Mouse (Mus musculus): ENCODE results near the gene Tll1. TPM values are rescaled to one million over a fixed set of nuclear protein-coding genes. Genes with fewer than 3 reads are reported as not detected.

Gene Tll1
- polyA plus RNA-seq, 1 experiment: not detected

- no peak overlapping the region for H3K4me3 ChIP-seq (replicated peaks; ENCODE audit: control insufficient read depth, low read depth, low read length)
- WGBS: 2% methylated on average over 61 of the region's 61 CpGs
- TF ChIP-seq CTCF (IDR thresholded peaks at IDR 0.05; ENCODE audit: control insufficient read depth, insufficient read depth, low read length) (no peak), POLR2A (IDR thresholded peaks at IDR 0.05; ENCODE audit: borderline replicate concordance, control insufficient read depth, low read depth, low read length) (no peak)
- H3K4me1 ChIP-seq (ENCODE audit: control insufficient read depth, insufficient read depth, low read length): no peaks in the 10 kb centered on the region
- H3K27ac ChIP-seq (ENCODE audit: control insufficient read depth, insufficient read depth, low read depth, low read length, poor library complexity): no peak overlapping the region
These were observed 599 bp downstream of the Tll1 start for GRCm38 (mm10) chr8:64205321-64206023.

DNA sequence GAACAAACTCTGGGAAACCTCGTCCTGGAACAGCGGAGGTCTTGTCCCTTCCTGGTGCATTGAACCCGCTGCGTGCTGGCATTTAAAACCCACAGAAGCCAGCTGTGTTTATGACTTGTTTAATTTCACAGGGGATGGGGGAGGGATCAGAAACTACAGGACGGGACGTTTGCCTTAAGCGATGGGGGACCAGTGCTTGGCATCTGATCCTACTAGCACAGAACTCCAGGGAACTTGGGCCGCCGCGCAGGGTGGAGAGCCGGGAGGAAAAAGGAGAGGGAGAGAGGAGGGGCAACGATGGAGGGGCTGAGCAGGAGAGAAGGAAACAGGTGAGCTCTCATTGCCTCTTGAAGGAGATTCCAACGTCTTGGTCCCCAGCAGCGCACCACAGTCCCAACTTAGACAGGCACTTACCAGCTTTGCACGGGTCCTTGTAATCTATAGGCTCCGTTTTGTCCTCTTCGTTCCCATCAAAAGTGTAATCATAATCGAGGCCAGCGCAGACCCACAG is 1.2 kb downstream of the Tll1 start:
- Histone ChIP-seq H3K4me1 (ENCODE audit: control insufficient read depth, insufficient read depth, low read length) (no peaks in the 10 kb centered on the region), H3K27ac (ENCODE audit: control insufficient read depth, insufficient read depth, low read depth, low read length, poor library complexity) (no peak overlapping the region), H3K4me3 (replicated peaks; ENCODE audit: control insufficient read depth, low read depth, low read length) (no peak overlapping the region)
- WGBS: 2% methylated on average over 19 of the region's 19 CpGs
- TF ChIP-seq CTCF (IDR thresholded peaks at IDR 0.05; ENCODE audit: control insufficient read depth, insufficient read depth, low read length) (no peak), POLR2A (IDR thresholded peaks at IDR 0.05; ENCODE audit: borderline replicate concordance, control insufficient read depth, low read depth, low read length) (no peak)

- Histone ChIP-seq H3K4me3 (replicated peaks; ENCODE audit: control insufficient read depth, low read depth, low read length) (no peak overlapping the region), H3K27ac (ENCODE audit: control insufficient read depth, insufficient read depth, low read depth, low read length, poor library complexity) (no peak overlapping the region), H3K4me1 (ENCODE audit: control insufficient read depth, insufficient read depth, low read length) (no peaks in the 10 kb centered on the region)
- 4% methylated on average over 19 of the region's 19 CpGs for WGBS
- TF ChIP-seq POLR2A (IDR thresholded peaks at IDR 0.05; ENCODE audit: borderline replicate concordance, control insufficient read depth, low read depth, low read length): no peak
- no peak for TF ChIP-seq CTCF (IDR thresholded peaks at IDR 0.05; ENCODE audit: control insufficient read depth, insufficient read depth, low read length)
These were observed 1.9 kb downstream of the Tll1 start for GRCm38 (mm10) chr8:64204167-64204566.

GRCm38 (mm10) chr8:64198326-64198725 is 7.7 kb downstream of the Tll1 start:
- H3K4me3 ChIP-seq (replicated peaks; ENCODE audit: control insufficient read depth, low read depth, low read length): no peak overlapping the region
- no peaks in the 10 kb centered on the region for H3K4me1 ChIP-seq (ENCODE audit: control insufficient read depth, insufficient read depth, low read length)
- WGBS: 79% methylated on average over 2 of the region's 2 CpGs
- TF ChIP-seq POLR2A (IDR thresholded peaks at IDR 0.05; ENCODE audit: borderline replicate concordance, control insufficient read depth, low read depth, low read length): no peak
- TF ChIP-seq CTCF (IDR thresholded peaks at IDR 0.05; ENCODE audit: control insufficient read depth, insufficient read depth, low read length): no peak
- no peak overlapping the region for H3K27ac ChIP-seq (ENCODE audit: control insufficient read depth, insufficient read depth, low read depth, low read length, poor library complexity)

GRCm38 (mm10) chr8:64193421-64193820 is 12.7 kb downstream of the Tll1 start:
- Histone ChIP-seq H3K4me1 (ENCODE audit: control insufficient read depth, insufficient read depth, low read length) (no peaks in the 10 kb centered on the region), H3K27ac (ENCODE audit: control insufficient read depth, insufficient read depth, low read depth, low read length, poor library complexity) (no peak overlapping the region), H3K4me3 (replicated peaks; ENCODE audit: control insufficient read depth, low read depth, low read length) (no peak overlapping the region)
- 66% methylated on average over 2 of the region's 2 CpGs for WGBS
- TF ChIP-seq CTCF (IDR thresholded peaks at IDR 0.05; ENCODE audit: control insufficient read depth, insufficient read depth, low read length) (no peak), POLR2A (IDR thresholded peaks at IDR 0.05; ENCODE audit: borderline replicate concordance, control insufficient read depth, low read depth, low read length) (no peak)

DNA sequence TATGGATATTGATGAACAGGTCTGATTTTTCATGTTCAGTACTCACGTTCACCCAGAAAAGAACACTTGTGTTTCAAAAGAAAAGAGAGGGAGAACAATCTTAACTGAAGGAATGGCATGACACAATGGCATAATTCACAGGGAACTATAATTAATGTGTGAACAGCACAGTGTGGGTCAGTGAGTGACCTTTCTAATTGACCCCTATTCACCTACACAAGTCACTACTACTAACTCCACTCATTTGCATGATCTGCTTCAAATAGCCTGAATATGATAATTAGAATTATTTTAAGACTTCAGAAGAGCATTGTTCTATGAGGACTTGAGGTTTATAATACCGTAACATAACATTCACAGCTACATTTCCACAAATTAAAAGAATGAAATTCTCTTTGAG is 18.2 kb downstream of the Tll1 start:
- TF ChIP-seq CTCF (IDR thresholded peaks at IDR 0.05; ENCODE audit: control insufficient read depth, insufficient read depth, low read length) (no peak), POLR2A (IDR thresholded peaks at IDR 0.05; ENCODE audit: borderline replicate concordance, control insufficient read depth, low read depth, low read length) (no peak)
- Histone ChIP-seq H3K4me1 (ENCODE audit: control insufficient read depth, insufficient read depth, low read length) (no peaks in the 10 kb centered on the region), H3K27ac (ENCODE audit: control insufficient read depth, insufficient read depth, low read depth, low read length, poor library complexity) (no peak overlapping the region), H3K4me3 (replicated peaks; ENCODE audit: control insufficient read depth, low read depth, low read length) (no peak overlapping the region)
- WGBS: 72% methylated on average over 2 of the region's 2 CpGs

DNA sequence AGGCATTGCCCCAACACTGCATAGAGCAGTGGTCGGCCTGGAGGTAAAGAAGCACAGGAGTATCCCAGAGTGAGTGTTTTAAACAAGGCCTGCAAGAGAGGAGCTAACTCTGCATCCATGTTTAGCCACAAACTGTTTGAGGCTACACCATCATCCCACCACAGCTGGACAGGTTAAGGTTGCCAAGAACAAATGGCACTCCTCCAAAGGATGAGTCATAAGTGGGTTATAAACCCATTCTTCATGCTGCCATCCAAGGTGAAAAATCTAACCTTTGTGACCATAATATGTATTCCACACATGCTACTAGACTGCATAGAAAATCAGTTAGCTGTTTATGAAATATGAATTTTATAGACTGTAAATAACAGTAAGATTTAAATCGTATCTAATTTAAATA is 29.1 kb downstream of the Tll1 start:
- Histone ChIP-seq H3K4me1 (ENCODE audit: control insufficient read depth, insufficient read depth, low read length) (no peaks in the 10 kb centered on the region), H3K27ac (ENCODE audit: control insufficient read depth, insufficient read depth, low read depth, low read length, poor library complexity) (no peak overlapping the region), H3K4me3 (replicated peaks; ENCODE audit: control insufficient read depth, low read depth, low read length) (no peak overlapping the region)
- TF ChIP-seq POLR2A (IDR thresholded peaks at IDR 0.05; ENCODE audit: borderline replicate concordance, control insufficient read depth, low read depth, low read length) (no peak), CTCF (IDR thresholded peaks at IDR 0.05; ENCODE audit: control insufficient read depth, insufficient read depth, low read length) (no peak)
- WGBS: 70% methylated on average over 2 of the region's 2 CpGs

DNA sequence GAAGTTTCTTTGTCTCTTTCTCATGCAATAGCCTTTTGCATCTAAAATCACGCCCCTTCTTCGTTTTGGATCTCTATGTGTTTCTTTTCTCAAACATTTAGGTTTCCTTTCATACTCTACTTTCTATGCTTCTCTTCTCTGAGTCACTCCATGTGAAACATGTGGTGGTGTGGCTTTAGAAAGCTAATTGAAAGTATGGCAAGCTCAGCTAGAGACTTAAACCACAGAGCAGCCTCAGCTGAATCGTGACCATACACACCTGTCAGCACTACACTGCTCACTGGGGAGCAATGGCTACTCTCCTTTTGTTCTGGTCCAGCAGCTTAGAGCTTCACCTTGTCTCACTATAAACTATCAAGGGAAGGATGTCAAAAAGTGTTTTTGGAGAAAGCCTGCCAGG is 31.2 kb downstream of the Tll1 start:
- Histone ChIP-seq H3K27ac (ENCODE audit: control insufficient read depth, insufficient read depth, low read depth, low read length, poor library complexity) (no peak overlapping the region), H3K4me3 (replicated peaks; ENCODE audit: control insufficient read depth, low read depth, low read length) (no peak overlapping the region), H3K4me1 (ENCODE audit: control insufficient read depth, insufficient read depth, low read length) (no peaks in the 10 kb centered on the region)
- WGBS: 56% methylated on average over 3 of the region's 3 CpGs
- no peak for TF ChIP-seq POLR2A (IDR thresholded peaks at IDR 0.05; ENCODE audit: borderline replicate concordance, control insufficient read depth, low read depth, low read length)
- TF ChIP-seq CTCF (IDR thresholded peaks at IDR 0.05; ENCODE audit: control insufficient read depth, insufficient read depth, low read length): no peak

Measured in bone marrow, adult 2 months (tissue).